Mouse (Mus musculus) lung, postnatal 0 days (tissue): ENCODE measurements at regions not wholly inside any gene's neighbourhood (a gene's known extent, or its start where the extent isn't known, plus 50 kb on each side); places are given as distances from the start of the nearest gene placed in this dataset.

Experiments
- ATAC-seq: fragments of 200-750 bp; cut with Nextera tagmentation; 2 replicates; pipeline ENCODE4 v1.8.0; 2017; ENCODE audit warnings: moderate library complexity
- DNase-seq: peaks from one replicate; pipeline ENCODE4 v3.0.0-alpha.2; 2016; ENCODE audit warnings: low spot score
- H3K27ac ChIP-seq: fragments of 300-500 bp; sonication (generic); 2 replicates; pipeline ENCODE4 v1.5.1; 2014; ENCODE audit warnings: antibody characterized with exemption, mild to moderate bottlenecking, low read length, mixed read lengths
- H3K27me3 ChIP-seq: fragments of 300-500 bp; sonication (generic); replicated peaks from 2 replicates; pipeline ENCODE4 v1.6.1; 2014; ENCODE audit warnings: low read length, mixed read lengths; ENCODE audit not compliant: insufficient read depth
- H3K36me3 ChIP-seq: fragments of 300-500 bp; sonication (generic); 2 replicates; pipeline ENCODE4 v1.6.1; 2014; ENCODE audit warnings: low read length, mixed read lengths; ENCODE audit not compliant: insufficient read depth
- H3K4me1 ChIP-seq: fragments of 300-500 bp; sonication (generic); 2 replicates; pipeline ENCODE4 v1.6.1; 2014; ENCODE audit warnings: antibody characterized with exemption, low read depth, low read length, mixed read lengths; ENCODE audit not compliant: insufficient read depth
- H3K4me2 ChIP-seq: fragments of 300-500 bp; sonication (generic); replicated peaks from 2 replicates; pipeline ENCODE4 v1.6.1; 2014; ENCODE audit warnings: low read depth, mild to moderate bottlenecking, low read length, moderate library complexity, mixed read lengths
- H3K4me3 ChIP-seq: fragments of 300-500 bp; sonication (generic); 2 replicates; pipeline ENCODE4 v1.5.1; 2014; ENCODE audit warnings: low read depth, low read length
- H3K9ac ChIP-seq: fragments of 300-500 bp; sonication (generic); replicated peaks from 2 replicates; pipeline ENCODE4 v1.6.1; 2014; ENCODE audit warnings: low read depth, mild to moderate bottlenecking
- H3K9me3 ChIP-seq: fragments of 300-500 bp; sonication (generic); 2 replicates; pipeline ENCODE4 v1.6.1; 2016; ENCODE audit warnings: low read length, mixed read lengths
- CTCF ChIP-seq: IDR thresholded peaks from 2 replicates; pipeline ENCODE4 v1.5.1; 2016; ENCODE audit warnings: antibody characterized with exemption, mild to moderate bottlenecking
- EP300 ChIP-seq: IDR thresholded peaks from 2 replicates; pipeline ENCODE4 v1.6.1; 2016; ENCODE audit warnings: antibody characterized with exemption, mild to moderate bottlenecking, control low read depth
- WGBS: fragments of 180-500 bp; shearing (Covaris S2); extraction: QIAGEN DNeasy Blood & Tissue Kit; methylation state at CpG from one replicate; pipeline ENCODE4 v1.1.7; 2014; 5-methylcytosine and 5-hydroxymethylcytosine counted together

- no peak overlapping the region for H3K9ac ChIP-seq
- no peak for ATAC-seq
Measured at GRCm38 (mm10) chr14:80362024-80362622, 378.2 kb downstream of the Olfm4 start.

GRCm38 (mm10) chr14:80369448-80370153 lies 385.7 kb downstream of the Olfm4 start:
- WGBS: 59% methylated on average over 11 of the region's 11 CpGs
- no peak for ATAC-seq
- DNase-seq: no peak

More at GRCm38 (mm10) chr14:80362024-80362622, 378.2 kb downstream of the Olfm4 start:
- H3K36me3 ChIP-seq: no peaks in the 10 kb centered on the region
- H3K4me1 ChIP-seq: no peaks in the 10 kb centered on the region
- no peak for DNase-seq
- no peaks in the 10 kb centered on the region for H3K9me3 ChIP-seq
- H3K4me3 ChIP-seq: no peak overlapping the region
- TF ChIP-seq EP300: no peak
- TF ChIP-seq CTCF: no peak
- no peaks in the 10 kb centered on the region for H3K27me3 ChIP-seq
- no peak overlapping the region for H3K27ac ChIP-seq
- no peak overlapping the region for H3K4me2 ChIP-seq

GRCm38 (mm10) chr14:80374290-80374689 lies 390.4 kb downstream of the Olfm4 start:
- 65% methylated on average over 1 of the region's 1 CpGs for WGBS
- H3K4me2 ChIP-seq: no peak overlapping the region

More at GRCm38 (mm10) chr14:80369448-80370153, 385.7 kb downstream of the Olfm4 start:
- Histone ChIP-seq H3K27ac (no peak overlapping the region), H3K4me2 (no peak overlapping the region), H3K27me3 (no peaks in the 10 kb centered on the region), H3K4me1 (no peaks in the 10 kb centered on the region), H3K9ac (no peak overlapping the region), H3K36me3 (no peaks in the 10 kb centered on the region), H3K4me3 (no peak overlapping the region), H3K9me3 (no peaks in the 10 kb centered on the region)
- TF ChIP-seq EP300 (no peak), CTCF (no peak)

GRCm38 (mm10) chr14:80377064-80377463 lies 393.2 kb downstream of the Olfm4 start:
- Histone ChIP-seq H3K4me3 (no peak overlapping the region), H3K9ac (no peak overlapping the region), H3K4me2 (no peak overlapping the region), H3K27me3 (no peaks in the 10 kb centered on the region), H3K36me3 (no peaks in the 10 kb centered on the region), H3K9me3 (no peaks in the 10 kb centered on the region), H3K4me1 (no peaks in the 10 kb centered on the region), H3K27ac (no peak overlapping the region)
- no peak for DNase-seq
- no peak for ATAC-seq
- TF ChIP-seq CTCF (no peak), EP300 (no peak)
- 29% methylated on average over 1 of the region's 1 CpGs for WGBS

More at GRCm38 (mm10) chr14:80374290-80374689, 390.4 kb downstream of the Olfm4 start:
- H3K27me3 ChIP-seq: no peaks in the 10 kb centered on the region
- H3K9ac ChIP-seq: no peak overlapping the region
- no peaks in the 10 kb centered on the region for H3K36me3 ChIP-seq
- no peak for TF ChIP-seq CTCF
- TF ChIP-seq EP300: no peak
- no peak overlapping the region for H3K27ac ChIP-seq
- no peaks in the 10 kb centered on the region for H3K4me1 ChIP-seq
- no peaks in the 10 kb centered on the region for H3K9me3 ChIP-seq
- no peak for DNase-seq
- no peak overlapping the region for H3K4me3 ChIP-seq
- ATAC-seq: no peak

- no peaks in the 10 kb centered on the region for H3K4me1 ChIP-seq
- no peak overlapping the region for H3K27ac ChIP-seq
- no peak overlapping the region for H3K4me2 ChIP-seq
- ATAC-seq: no peak
- no peaks in the 10 kb centered on the region for H3K9me3 ChIP-seq
- no peak for DNase-seq
- H3K9ac ChIP-seq: no peak overlapping the region
- H3K4me3 ChIP-seq: no peak overlapping the region
- H3K36me3 ChIP-seq: no peaks in the 10 kb centered on the region
- no peaks in the 10 kb centered on the region for H3K27me3 ChIP-seq
- WGBS: 80% methylated on average over 2 of the region's 2 CpGs
- TF ChIP-seq CTCF: no peak
- TF ChIP-seq EP300: no peak
Measured at GRCm38 (mm10) chr14:80391418-80391817, 407.5 kb downstream of the Olfm4 start.

- no peak for TF ChIP-seq EP300
- no peak for TF ChIP-seq CTCF
- WGBS: 88% methylated on average over 2 of the region's 2 CpGs
- no peaks in the 10 kb centered on the region for H3K36me3 ChIP-seq
- ATAC-seq (no peak), DNase-seq (no peak)
- H3K9me3 ChIP-seq: no peaks in the 10 kb centered on the region
- no peak overlapping the region for H3K9ac ChIP-seq
- no peaks in the 10 kb centered on the region for H3K4me1 ChIP-seq
- no peak overlapping the region for H3K4me2 ChIP-seq
- no peak overlapping the region for H3K4me3 ChIP-seq
- no peaks in the 10 kb centered on the region for H3K27me3 ChIP-seq
- H3K27ac ChIP-seq: no peak overlapping the region
Measured at GRCm38 (mm10) chr14:80408317-80408716, 424.4 kb downstream of the Olfm4 start.
